Mouse (Mus musculus) right cerebral cortex, adult 18-20 months (tissue): ENCODE measurements around the gene Afp.
A peak's percentile ranks its signal among the peaks of the same experiment; 100 is the strongest.

Experiments
- DNase-seq: peaks from one replicate; pipeline ENCODE4 v3.0.0; 2022; ENCODE audit warnings: mixed read lengths

Afp gene

DNA sequence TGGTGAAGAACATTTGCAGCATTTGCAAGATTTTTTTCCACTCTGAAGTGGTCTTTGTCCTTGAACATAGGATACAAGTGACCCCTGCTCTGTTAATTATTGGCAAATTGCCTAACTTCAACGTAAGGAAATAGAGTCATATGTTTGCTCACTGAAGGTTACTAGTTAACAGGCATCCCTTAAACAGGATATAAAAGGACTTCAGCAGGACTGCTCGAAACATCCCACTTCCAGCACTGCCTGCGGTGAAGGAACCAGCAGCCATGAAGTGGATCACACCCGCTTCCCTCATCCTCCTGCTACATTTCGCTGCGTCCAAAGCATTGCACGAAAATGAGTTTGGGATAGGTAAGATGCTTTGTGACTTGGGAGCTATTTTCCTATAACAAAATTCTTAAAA lies at the start of gene Afp:
Gene Afp, plus strand, starts transcription at position 220 of the 400 bp plus-strand sequence.
- no peak for DNase-seq

DNA sequence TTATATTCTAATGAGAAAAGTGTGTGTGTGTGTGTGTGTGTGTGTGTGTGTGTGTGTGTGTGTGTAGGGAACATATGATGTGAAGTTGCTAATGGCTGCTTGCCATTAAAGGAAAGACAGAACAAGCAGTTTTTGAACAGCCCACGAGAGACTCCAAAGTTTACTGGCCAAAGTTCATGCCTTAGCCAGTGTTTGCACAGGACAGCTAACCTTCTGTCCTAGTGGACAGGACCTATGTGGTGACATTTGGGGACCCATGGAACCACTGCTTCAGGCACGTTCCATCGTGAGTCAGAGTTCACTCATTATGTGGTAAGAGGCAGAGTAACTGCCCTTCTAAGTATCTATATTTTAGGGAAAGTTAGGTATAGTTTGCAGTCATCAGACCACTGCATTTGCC lies 43.0 kb upstream of the Afp start:
- DNase-seq: no peak

DNA sequence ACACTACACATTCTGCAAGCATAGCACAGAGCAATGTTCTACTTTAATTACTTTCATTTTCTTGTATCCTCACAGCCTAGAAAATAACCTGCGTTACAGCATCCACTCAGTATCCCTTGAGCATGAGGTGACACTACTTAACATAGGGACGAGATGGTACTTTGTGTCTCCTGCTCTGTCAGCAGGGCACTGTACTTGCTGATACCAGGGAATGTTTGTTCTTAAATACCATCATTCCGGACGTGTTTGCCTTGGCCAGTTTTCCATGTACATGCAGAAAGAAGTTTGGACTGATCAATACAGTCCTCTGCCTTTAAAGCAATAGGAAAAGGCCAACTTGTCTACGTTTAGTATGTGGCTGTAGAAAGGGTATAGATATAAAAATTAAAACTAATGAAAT lies 40.6 kb upstream of the Afp start:
- DNase-seq: no peak

DNA sequence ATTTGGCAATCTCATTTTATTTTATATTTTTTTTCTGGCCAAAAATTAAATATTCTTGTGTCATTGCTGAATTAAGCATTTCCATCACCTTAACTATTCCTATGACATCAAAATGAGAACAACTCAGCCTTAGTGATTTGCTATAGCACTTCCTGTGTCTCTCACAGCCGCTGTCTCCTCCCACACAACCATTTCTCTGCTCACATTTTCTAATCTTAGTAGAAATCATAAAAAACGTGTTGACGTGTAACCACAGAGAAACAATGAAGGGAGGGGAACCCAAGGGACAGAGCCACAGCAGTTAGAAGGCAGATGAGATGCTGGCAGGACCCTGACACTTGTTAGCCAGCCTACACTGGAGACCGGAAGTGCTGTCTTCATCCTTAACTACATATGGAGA lies 37.8 kb upstream of the Afp start:
- DNase-seq: peak; percentile 5

DNA sequence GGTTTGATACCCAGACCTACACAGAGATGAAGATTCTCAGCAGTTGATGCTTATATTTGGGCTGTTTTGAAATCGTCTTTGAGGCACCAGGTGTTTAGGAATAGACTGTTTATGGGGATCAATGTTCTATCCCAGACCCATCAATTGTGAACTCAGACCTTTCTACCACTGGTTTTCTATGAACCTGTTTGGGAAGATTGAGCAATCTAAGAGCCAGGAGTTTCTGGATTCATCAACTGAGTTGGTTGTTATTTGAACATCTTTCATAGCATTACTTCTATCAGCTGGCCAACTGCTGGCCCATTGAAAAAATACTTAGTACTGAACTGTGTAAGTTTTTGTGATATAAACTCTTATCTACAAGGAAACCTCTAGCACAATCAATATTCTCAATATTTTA lies 33.3 kb upstream of the Afp start:
- DNase-seq: no peak

DNA sequence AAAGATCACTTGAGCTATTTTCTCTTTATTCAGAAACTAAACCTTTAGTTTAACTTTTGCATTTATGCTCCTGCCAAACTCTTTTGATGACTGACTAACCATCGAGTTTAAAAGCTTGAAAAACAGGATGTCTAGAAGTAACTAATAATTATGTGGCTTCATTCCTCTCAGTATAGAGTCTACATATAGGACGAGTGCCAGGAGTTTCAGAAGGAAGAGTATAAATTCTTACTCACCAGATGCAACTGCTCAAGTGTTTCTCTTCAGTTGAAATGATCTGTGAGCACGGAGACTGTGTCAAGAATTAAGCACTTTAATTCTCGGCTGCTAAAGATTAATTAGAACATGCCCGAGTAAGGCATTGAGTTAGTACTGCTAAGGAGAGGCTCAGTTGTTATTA lies 31.8 kb upstream of the Afp start:
- DNase-seq: no peak

DNA sequence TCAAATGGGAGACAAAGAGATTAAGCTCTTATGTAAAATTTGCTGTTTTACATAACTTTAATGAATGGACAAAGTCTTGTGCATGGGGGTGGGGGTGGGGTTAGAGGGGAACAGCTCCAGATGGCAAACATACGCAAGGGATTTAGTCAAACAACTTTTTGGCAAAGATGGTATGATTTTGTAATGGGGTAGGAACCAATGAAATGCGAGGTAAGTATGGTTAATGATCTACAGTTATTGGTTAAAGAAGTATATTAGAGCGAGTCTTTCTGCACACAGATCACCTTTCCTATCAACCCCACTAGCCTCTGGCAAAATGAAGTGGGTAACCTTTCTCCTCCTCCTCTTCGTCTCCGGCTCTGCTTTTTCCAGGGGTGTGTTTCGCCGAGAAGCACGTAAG lies 29.9 kb upstream of the Afp start, which contains the start of gene Alb:
Gene Alb, plus strand, starts transcription at position 279 of the 400 bp plus-strand sequence.
- DNase-seq: no peak

DNA sequence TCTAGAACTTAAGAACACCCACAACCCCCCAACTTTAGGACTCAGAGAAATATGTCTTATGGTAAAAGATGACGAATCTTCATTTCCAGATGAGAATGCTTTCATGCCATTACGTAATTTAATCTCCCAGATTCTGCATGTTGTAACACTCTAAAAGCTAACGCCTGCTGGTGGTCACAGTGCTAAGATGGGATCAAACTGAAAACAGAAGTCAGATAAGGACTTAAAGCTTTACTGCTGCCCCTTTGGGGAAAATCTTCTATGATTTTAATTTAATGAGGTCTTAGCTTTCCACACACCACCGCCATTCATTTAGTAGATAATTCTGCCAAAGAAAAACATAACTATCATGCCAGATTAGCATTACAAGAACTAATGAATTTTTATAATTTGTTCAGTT lies 23.7 kb upstream of the Afp start:
- DNase-seq: no peak

DNA sequence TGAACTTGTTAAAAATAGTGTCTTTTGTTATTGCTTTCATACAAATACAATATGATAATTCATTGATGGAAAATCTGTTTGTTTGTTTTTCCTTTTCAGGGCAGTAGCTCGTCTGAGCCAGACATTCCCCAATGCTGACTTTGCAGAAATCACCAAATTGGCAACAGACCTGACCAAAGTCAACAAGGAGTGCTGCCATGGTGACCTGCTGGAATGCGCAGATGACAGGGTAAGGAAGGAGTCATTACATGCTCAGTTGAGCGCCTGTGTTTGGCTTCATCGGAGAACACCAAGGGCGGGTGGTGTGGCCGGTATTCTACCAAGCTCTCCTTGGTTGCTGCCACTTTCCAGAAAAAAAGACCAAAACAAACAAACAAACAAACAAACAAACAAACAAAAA lies 23.3 kb upstream of the Afp start:
- DNase-seq: no peak

DNA sequence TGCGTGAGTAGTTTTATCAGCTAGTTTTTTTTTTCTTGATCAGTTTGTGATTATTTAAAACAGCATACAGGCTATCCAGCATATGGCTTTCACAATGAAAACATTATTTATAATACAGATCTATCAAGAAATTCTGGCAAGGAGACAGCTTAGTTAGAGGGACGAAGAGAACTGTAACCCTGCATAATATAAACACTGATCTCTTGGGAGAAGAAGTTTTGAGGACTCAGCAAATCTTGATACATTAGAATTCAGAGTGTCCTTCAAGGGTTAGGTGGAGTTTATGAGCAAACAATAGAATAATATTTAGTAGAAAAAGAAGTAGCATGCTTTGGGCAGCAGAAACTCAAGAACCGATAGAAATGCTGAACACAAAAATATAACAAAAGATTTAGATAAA lies 19.7 kb upstream of the Afp start:
- DNase-seq: no peak

DNA sequence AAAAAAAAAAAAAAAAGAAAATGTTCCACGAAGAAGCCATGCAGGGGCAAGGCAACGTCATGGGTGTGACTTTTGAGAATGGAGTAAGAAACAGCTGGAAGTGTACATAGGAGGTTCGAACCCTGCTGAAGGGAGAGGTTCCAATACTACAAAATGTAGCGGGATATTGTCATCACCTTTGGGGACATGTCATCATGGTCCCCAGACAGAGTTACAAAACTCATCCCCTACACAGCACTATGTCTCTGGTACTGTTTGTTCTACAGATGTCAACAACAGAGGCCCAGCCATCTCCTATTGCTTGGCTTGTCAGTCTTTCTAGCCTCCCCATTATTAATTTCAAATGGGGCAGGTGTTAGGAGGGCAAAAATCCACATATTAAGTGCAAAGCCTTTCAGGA lies 16.6 kb upstream of the Afp start:
- DNase-seq: no peak

DNA sequence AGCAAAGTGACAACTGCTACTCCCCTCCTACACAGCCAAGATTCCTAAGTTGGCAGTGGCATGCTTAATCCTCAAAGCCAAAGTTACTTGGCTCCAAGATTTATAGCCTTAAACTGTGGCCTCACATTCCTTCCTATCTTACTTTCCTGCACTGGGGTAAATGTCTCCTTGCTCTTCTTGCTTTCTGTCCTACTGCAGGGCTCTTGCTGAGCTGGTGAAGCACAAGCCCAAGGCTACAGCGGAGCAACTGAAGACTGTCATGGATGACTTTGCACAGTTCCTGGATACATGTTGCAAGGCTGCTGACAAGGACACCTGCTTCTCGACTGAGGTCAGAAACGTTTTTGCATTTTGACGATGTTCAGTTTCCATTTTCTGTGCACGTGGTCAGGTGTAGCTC lies 16.2 kb upstream of the Afp start:
- no peak for DNase-seq

DNA sequence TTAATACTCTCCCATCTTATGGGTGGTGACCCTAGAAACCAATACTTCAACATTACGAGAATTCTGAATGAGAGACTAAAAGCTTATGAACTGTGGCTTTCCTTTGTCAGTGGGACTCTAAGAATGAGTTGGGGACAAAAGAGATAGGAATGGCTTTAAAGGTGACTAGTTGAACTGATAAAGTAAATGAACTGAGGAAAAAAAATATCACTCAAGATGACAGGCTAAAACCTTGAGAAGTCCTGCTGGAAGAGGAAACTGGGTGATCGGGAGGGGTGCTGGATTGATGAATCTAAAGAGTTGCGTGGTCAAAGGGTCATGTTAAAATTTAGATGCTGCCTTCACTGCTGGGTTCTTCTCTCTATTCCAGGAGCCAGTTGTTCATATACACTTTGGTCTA lies 13.8 kb upstream of the Afp start:
- no peak for DNase-seq

DNA sequence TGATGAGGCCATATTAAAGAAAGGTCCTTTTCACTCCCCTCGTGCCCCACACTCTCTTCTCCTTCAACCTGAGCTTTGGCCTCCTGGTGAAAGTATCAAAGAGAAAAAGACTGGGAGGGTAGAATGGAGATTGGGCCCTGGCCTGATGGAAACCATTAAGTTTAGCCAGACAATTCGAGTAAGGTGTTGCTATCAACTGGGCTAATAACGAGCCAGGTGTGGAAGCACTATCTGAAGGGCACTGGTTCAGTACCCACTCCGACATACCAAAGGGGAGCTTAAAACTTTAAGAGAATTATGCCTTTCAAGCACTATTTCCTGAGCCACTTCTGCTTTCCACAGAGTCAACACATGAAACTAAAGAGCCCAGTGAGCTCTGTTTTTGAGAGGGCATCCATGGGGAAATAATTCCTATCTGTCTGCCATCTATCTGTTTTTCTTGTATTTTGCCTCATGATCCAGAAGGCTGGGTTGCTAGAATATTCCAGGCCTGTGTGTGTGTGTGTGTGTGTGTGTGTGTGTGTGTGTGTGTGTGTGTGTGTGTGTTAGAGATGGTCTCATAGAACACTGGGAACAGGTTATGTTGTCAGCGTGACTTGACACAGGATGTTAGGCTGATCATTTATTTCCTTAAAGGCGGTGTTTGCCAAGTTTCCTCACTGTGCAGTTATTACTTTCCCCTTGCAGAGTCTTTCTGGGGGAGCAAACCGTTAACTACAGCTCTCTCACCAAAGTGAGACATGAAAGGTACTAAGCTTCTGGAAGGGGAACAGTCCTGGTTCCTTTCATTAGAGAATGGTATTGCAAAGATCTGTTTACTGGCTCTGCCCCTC lies 13.0 kb upstream of the Afp start:
- DNase-seq: no peak

DNA sequence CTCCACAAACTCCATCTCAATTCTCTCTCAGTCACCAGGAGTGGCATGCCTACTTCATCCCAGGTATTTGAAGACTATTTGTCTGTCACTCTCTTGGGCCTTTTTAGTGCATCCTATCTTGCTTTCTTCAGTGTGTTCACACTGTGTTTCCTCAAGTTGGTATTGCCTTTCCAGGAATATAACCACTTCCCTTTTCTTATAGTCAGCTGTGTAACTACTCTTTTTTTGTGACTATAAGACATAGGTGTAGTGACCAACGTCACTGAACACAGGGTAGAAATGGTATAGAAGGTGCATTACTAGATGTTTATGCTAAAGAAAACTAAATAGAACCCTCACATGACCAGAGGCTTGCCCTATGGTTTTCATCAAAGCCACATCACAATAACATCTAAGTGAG lies 11.7 kb upstream of the Afp start:
- DNase-seq: no peak

DNA sequence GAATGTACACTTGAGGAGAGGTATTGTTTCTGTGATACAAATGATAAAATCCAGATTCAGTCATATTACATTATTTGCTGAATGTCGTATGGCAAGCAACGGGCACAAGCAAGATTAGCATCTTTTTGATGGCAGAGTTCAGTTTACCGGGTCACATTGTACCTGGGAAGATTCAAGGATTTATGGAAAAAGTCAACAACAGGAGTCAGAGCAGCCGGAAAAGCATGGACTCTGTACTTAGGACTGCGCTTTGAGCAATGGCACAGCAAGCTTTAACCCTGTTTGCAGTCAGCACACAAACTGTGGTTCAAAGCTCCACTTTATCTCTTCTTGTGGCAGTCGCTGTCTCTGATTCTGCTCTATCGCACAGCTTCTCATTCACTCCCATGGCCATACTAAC lies 4.9 kb upstream of the Afp start:
- DNase-seq: no peak

DNA sequence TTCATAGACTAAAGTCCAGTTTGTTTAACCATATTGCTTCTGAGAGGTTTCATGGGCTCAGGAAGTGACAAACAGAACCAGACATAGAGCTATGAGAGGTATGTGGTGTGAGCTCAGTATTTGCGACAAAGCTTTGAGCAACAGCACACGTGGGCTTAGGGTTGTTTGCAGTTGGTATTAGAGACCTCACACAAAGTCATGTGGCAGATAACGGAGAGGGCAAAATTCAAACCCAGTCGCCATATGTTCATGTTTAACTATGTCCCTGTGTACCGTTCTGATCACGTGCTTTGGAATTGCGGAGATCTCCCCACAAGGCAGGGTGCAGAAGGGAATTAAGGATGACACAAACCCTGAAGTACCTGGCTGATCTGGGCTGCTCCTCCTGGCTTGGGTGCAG lies 2.2 kb upstream of the Afp start:
- no peak for DNase-seq

DNA sequence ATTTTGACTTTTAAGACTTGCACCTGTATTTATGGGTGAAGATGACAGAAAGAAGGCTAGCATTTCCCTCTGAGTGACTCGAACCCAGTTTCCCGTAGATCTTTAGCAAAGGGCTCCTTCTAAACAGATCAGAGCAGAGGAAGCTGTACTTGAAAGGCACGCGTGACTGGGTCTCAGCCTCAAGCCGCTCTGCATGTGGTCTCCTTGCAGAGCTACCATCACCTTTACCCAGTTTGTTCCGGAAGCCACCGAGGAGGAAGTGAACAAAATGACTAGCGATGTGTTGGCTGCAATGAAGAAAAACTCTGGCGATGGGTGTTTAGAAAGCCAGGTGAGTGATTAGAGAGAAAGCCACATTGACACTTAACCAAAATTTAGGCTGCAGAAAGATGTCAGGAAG lies 1.9 kb downstream of the Afp start:
- DNase-seq: no peak

DNA sequence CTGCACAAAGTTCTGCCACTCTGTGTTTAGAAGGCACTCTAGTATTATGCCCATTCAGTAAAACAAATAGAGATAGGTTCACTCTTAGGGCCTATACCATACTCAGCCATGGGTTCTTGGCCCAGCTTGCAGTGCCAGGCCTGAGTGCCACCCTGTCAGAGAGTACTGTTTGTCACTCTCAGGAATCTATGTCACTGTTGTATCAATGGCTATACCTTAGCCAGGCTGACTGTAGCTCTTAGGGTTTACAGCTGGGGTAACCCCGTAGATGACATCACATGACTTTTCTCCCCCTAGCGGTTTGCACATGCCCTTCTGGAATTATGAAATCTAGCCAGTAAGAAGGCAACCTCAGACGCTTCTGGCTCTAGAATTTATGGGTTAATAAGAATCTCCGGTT lies 3.8 kb downstream of the Afp start:
- no peak for DNase-seq

DNA sequence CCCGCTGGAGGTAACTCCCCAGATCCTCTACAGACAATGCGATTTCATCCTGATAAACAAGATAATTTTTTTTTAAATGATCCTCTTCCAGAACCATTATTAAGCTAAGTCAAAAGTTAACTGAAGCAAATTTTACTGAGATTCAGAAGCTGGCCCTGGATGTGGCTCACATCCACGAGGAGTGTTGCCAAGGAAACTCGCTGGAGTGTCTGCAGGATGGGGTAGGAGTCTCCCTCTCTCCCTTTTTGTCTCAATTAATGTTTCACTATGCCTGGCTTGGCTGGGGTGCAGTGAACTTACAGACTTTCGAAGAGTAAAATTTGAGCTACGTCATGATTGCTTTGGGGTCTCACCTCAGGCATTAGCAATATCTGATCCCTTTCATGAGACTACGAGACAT lies 9.0 kb downstream of the Afp start:
- DNase-seq: peak; percentile 46

DNA sequence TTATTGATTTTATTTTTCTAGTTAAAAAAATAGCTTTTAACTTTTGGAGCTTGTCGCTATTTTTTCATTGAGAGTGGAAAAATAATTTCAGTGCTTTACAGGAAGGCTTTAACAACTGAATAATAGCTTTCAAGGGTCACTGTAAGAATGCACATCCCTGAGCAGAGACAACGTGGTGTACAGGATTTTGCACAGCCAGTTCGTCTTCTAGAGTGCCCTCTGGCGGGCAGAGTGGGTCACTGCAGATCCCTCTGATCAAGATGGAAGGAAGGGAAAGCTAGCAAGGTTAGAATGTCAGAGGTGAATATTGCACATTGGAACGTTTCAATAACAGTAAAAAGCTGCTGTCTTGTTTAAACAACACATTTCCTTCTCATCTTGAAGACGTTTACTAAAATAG lies 10.2 kb downstream of the Afp start:
- DNase-seq: peak; percentile 77

DNA sequence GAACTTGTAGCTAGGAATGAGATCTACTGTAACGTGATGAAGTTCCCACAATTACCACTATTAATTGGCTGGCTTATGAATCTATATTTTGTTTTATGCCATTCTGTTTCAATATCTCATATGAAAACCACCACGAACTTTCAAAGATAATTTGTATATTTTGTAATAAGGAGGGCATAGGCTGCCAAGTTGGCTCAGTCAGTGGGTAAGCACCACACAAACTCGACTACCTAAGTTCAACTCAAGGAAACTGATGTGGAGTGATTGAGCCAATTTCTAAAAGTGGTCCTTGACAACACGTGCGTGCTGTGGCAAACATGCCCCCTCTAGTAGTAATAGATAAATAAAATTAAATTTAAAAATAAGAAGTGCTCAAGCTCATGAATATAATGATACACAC lies 11.2 kb downstream of the Afp start:
- DNase-seq: no peak

DNA sequence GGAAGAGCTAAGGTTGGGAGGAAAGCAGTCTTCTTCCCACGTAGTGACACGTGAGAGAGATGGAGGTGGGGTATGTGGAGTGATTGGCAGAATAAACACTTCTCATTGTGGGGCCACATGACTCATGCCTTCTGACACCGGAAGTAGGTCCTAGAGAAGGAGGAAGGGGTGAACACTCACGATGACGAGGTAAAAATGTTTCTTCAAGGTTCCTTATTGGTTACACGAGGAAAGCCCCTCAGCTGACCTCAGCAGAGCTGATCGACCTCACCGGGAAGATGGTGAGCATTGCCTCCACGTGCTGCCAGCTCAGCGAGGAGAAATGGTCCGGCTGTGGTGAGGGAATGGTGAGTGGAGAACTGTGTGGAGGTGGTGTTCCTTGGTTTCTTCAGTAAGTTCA lies 14.2 kb downstream of the Afp start:
- no peak for DNase-seq

DNA sequence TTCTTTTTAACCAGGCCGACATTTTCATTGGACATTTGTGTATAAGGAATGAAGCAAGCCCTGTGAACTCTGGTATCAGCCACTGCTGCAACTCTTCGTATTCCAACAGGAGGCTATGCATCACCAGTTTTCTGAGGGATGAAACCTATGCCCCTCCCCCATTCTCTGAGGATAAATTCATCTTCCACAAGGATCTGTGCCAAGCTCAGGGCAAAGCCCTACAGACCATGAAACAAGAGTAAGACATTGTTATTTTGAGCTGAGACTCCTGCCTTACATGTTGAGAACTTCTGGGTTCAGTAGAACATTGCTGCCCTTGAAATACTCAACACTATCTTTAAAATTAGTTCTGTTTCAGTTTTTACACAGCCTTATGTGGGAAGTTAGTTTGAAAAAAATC lies 16.0 kb downstream of the Afp start:
- DNase-seq: no peak

DNA sequence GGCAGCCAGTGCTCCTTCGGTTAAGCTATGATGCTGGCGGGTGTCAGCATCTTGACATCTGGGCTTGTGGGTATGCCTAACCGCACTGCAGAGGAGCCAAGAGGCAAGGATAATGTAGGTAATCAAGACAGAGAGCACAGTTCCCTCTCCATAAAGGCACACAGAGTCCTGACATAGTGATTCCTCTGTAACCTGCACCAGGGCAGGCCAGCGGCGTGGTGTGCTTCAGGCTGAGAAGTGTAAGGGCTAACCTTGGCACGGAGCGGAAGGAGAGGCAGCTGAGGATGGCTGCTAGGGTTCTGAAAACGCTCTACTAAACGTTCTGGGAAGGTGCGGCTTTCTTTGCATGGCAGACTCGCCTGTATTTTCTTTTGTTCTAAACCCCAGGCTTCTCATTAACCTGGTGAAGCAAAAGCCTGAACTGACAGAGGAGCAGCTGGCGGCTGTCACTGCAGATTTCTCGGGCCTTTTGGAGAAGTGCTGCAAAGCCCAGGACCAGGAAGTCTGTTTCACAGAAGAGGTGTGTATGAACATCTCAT lies 16.9 kb downstream of the Afp start:
- DNase-seq: no peak
